Mouse (Mus musculus) common myeloid progenitor, adult 5-6 weeks (primary cell): ENCODE data around the gene Tmem59. TPM values are rescaled to one million over a fixed set of nuclear protein-coding genes. Genes with fewer than 3 reads are reported as not detected.

ENCODE experiments used
- ATAC-seq: replicated peaks from 2 replicates; pipeline ENCODE4 v1.8.0; 2016; ENCODE audit warnings: low read depth, mild to moderate bottlenecking, moderate TSS enrichment, inconsistent platforms; ENCODE audit not compliant: poor library complexity, severe bottlenecking
- total RNA-seq: library from RNA; stranded (forward); fragments of 200-1000, 187-1606 nt; gene quantifications from 2 replicates; pipeline ENCODE4 v1.2.3, GENCODE M21; 2017

Tmem59 gene
- total RNA-seq, 1 experiment from 2014 or later, result 141 TPM

- peak; percentile 57; the same call in 1 of the 2 replicates for ATAC-seq
Observed at GRCm38 (mm10) chr4:107223225-107224204, 45.3 kb downstream of the Tmem59 start.

GRCm38 (mm10) chr4:107226313-107226712, 48.1 kb downstream of the Tmem59 start:
- peak; percentile 50; the same call in 1 of the 2 replicates for ATAC-seq

- no peak for ATAC-seq
Observed at GRCm38 (mm10) chr4:107232219-107232618, 54.0 kb downstream of the Tmem59 start.

- ATAC-seq, result no peak
Observed at GRCm38 (mm10) chr4:107238253-107238652, 60.1 kb downstream of the Tmem59 start.

GRCm38 (mm10) chr4:107240196-107240595, 62.0 kb downstream of the Tmem59 start:
- no peak for ATAC-seq

GRCm38 (mm10) chr4:107243365-107244333, 65.5 kb downstream of the Tmem59 start:
- no peak for ATAC-seq

GRCm38 (mm10) chr4:107245368-107245767, 67.2 kb downstream of the Tmem59 start:
- no peak for ATAC-seq

GRCm38 (mm10) chr4:107246040-107246439, 67.8 kb downstream of the Tmem59 start:
- ATAC-seq, result no peak

- ATAC-seq, result no peak
Observed at GRCm38 (mm10) chr4:107247110-107247509, 68.9 kb downstream of the Tmem59 start.

GRCm38 (mm10) chr4:107248061-107248460, 69.9 kb downstream of the Tmem59 start:
- no peak for ATAC-seq

GRCm38 (mm10) chr4:107249471-107249870, 71.3 kb downstream of the Tmem59 start:
- ATAC-seq, result no peak

- peak; percentile 48 for ATAC-seq
Observed at GRCm38 (mm10) chr4:107250494-107250893, 72.3 kb downstream of the Tmem59 start.

Other genes with a start within 250 kb of the Tmem59 start
- gene Mrpl37, start 111.5 kb upstream of the Tmem59 start, total RNA-seq, result 59.5 and 60.2 TPM in 2 replicates
- gene Cyb5rl, start 111.4 kb upstream of the Tmem59 start, total RNA-seq, result 2.2 and 5.2 TPM in 2 replicates
- gene Cdcp2, start 81.5 kb upstream of the Tmem59 start, total RNA-seq, result not detected in 2 replicates
- gene Tceanc2, start 717 bp downstream of the Tmem59 start, total RNA-seq, result 25.0 and 37.2 TPM in 2 replicates
- not detected in 2 replicates for gene Ldlrad1, start 30.8 kb downstream of the Tmem59 start, total RNA-seq
- gene Lrrc42, start 75.1 kb downstream of the Tmem59 start, total RNA-seq, result 10.8 and 11.7 TPM in 2 replicates
- gene Hspb11, start 75.2 kb downstream of the Tmem59 start, total RNA-seq, result 20.6 and 28.9 TPM in 2 replicates
- not detected in 2 replicates for gene Dio1, start 128.8 kb downstream of the Tmem59 start, total RNA-seq
- 28.8 and 28.9 TPM in 2 replicates for gene Yipf1, start 136.0 kb downstream of the Tmem59 start, total RNA-seq
- gene Ndc1, start 189.4 kb downstream of the Tmem59 start, total RNA-seq, result 48.2 and 49.7 TPM in 2 replicates